Mouse (Mus musculus) midbrain, postnatal 0 days (tissue): ENCODE results near the gene Neu4. TPM values are rescaled to one million over a fixed set of nuclear protein-coding genes. Genes with fewer than 3 reads are reported as not detected.
"Not testable (repeated sequence)": the region's sequence is repeated elsewhere in the genome, so short reads cannot be mapped to it uniquely, and the experiment has no call there.

ENCODE experiments used
- ATAC-seq: fragments of 200-750 bp; cut with Nextera tagmentation; 2 replicates; pipeline ENCODE4 v1.8.0; 2017; ENCODE audit warnings: moderate number of reproducible peaks, mild to moderate bottlenecking, moderate TSS enrichment, moderate library complexity; ENCODE audit not compliant: low FRiP score
- DNase-seq: peaks from one replicate; pipeline ENCODE4 v3.0.0-alpha.2; 2015; ENCODE audit warnings: low spot score
- H3K27ac ChIP-seq: fragments of 300-500 bp; sonication (generic); 2 replicates; pipeline ENCODE4 v1.5.1; 2014; ENCODE audit warnings: low read depth, mild to moderate bottlenecking, low read length, mixed read lengths
- H3K27me3 ChIP-seq: fragments of 300-500 bp; sonication (generic); 2 replicates; pipeline ENCODE4 v1.6.1; 2014; ENCODE audit warnings: low read length, control low read depth, mixed read lengths; ENCODE audit not compliant: insufficient read depth
- H3K36me3 ChIP-seq: fragments of 300-500 bp; sonication (generic); 2 replicates; pipeline ENCODE4 v1.6.1; 2014; ENCODE audit warnings: low read length, control low read depth, mixed read lengths; ENCODE audit not compliant: insufficient read depth
- H3K4me1 ChIP-seq: fragments of 300-500 bp; sonication (generic); 2 replicates; pipeline ENCODE4 v1.6.1; 2014; ENCODE audit warnings: mild to moderate bottlenecking, control low read depth, antibody characterized with exemption, low read length, mixed read lengths; ENCODE audit not compliant: insufficient read depth
- H3K4me2 ChIP-seq: fragments of 300-500 bp; sonication (generic); 2 replicates; pipeline ENCODE4 v1.6.1; 2014; ENCODE audit warnings: low read depth, mild to moderate bottlenecking, low read length, mixed read lengths; ENCODE audit not compliant: poor library complexity, severe bottlenecking
- H3K4me3 ChIP-seq: fragments of 300-500 bp; sonication (generic); 2 replicates; pipeline ENCODE4 v1.5.1; 2014; ENCODE audit warnings: low read depth, mild to moderate bottlenecking, low read length, moderate library complexity
- H3K9ac ChIP-seq: fragments of 300-500 bp; sonication (generic); replicated peaks from 2 replicates; pipeline ENCODE4 v1.6.1; 2014; ENCODE audit warnings: mild to moderate bottlenecking, low read length, moderate library complexity, mixed read lengths; ENCODE audit not compliant: poor library complexity, severe bottlenecking
- H3K9me3 ChIP-seq: fragments of 300-500 bp; sonication (generic); 2 replicates; pipeline ENCODE4 v1.6.1; 2016; ENCODE audit warnings: low read length, control low read depth
- CTCF ChIP-seq: IDR thresholded peaks from 2 replicates; pipeline ENCODE4 v1.5.1; 2016; ENCODE audit warnings: antibody characterized with exemption, mild to moderate bottlenecking
- WGBS: fragments of 180-500 bp; shearing (Covaris S2); extraction: QIAGEN DNeasy Blood & Tissue Kit; methylation state at CpG from one replicate; pipeline ENCODE4 v1.1.7; 2014; 5-methylcytosine and 5-hydroxymethylcytosine counted together
- polyA plus RNA-seq: library from polyadenylated mRNA; unstranded; fragments of >200 nt; fragmentation: Nextera tagmentation; extraction: Ambion mirVana; gene quantifications from 2 replicates; pipeline ENCODE4 v1.2.1, GENCODE M21; 2015
- total RNA-seq: library from RNA; depleted of rRNA; stranded (reverse); fragments of >200 nt; gene quantifications from 2 replicates; pipeline ENCODE4 v1.2.3, GENCODE M21; 2014

Neu4 gene
- total and polyA plus RNA-seq, 2 experiments from 2014 or later = 0.04 to 0.93 TPM

DNA sequence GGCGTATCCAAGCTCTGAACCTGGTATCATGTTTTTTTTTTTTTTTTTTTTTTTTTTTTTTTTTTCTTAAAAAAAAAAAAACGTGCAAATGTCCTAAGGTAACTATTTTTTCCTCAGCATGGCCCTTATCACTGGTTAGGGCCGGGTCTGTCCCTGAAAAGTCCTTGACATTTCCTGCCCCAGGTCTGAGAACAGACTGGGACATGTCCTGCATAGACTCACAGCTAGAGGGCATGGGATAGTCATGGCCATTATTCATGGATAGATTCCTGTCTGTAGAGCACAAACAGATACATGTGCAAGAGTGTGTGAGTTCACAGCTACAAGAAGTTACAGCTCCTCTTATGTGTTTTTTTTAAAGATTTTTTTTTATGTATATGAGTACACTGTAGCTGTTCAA, 31.5 kb upstream of the Neu4 start:
- Histone ChIP-seq H3K36me3 (no peaks in the 10 kb centered on the region), H3K27ac (no peak overlapping the region), H3K9me3 (no peaks in the 10 kb centered on the region), H3K27me3 (no peaks in the 10 kb centered on the region), H3K4me1 (no peaks in the 10 kb centered on the region), H3K4me3 (no peak overlapping the region), H3K4me2 (no peak overlapping the region), H3K9ac (no peak overlapping the region)
- 76% methylated on average over 3 of the region's 3 CpGs for WGBS
- no peak for ATAC-seq
- TF ChIP-seq CTCF = no peak; the same call in 1 of the 2 replicates
- DNase-seq = no peak

- WGBS = 90% methylated on average over 7 of the region's 8 CpGs
- not testable (repeated sequence) for DNase-seq, H3K4me2 ChIP-seq, H3K9me3 ChIP-seq, H3K4me3 ChIP-seq, H3K4me1 ChIP-seq, H3K9ac ChIP-seq, H3K27ac ChIP-seq, H3K36me3 ChIP-seq, H3K27me3 ChIP-seq, ATAC-seq
Measured at GRCm38 (mm10) chr1:93990209-93990608, 30.0 kb upstream of the Neu4 start, which contains the start of gene Gal3st2c. Gene Gal3st2c, plus strand, starts transcription at chr1:93990509.

DNA sequence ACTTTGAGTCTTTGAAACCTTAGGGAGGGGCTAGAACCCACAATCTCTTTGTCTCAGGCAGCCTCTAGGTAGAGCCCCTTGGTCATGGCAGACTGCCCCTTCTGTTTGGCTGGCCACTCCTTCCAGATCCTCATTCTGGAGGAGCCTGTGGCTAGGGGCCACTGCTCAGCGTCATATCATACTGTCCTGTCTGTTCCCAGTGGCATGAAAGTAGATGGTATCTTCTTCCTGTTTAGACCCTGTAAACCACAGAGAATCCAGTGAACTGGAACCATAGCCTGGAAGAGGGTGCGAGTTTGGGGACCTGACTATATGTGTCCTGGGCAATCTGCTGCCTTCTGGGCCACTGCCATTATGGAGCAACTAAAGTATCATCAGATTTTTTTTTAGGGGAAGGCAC, 29.2 kb upstream of the Neu4 start:
- H3K4me3 ChIP-seq, H3K27ac ChIP-seq, ATAC-seq, H3K9me3 ChIP-seq, H3K36me3 ChIP-seq, DNase-seq, H3K4me2 ChIP-seq, H3K27me3 ChIP-seq, H3K9ac ChIP-seq, H3K4me1 ChIP-seq: not testable (repeated sequence)
- WGBS = 60% methylated on average over 2 of the region's 2 CpGs

- not testable (repeated sequence) for H3K27me3 ChIP-seq, H3K4me2 ChIP-seq, H3K4me1 ChIP-seq, DNase-seq, H3K36me3 ChIP-seq, H3K4me3 ChIP-seq, ATAC-seq, H3K9ac ChIP-seq, H3K9me3 ChIP-seq, H3K27ac ChIP-seq
- 83% methylated on average over 3 of the region's 3 CpGs for WGBS
Measured at GRCm38 (mm10) chr1:93991491-93991890, 28.8 kb upstream of the Neu4 start.

DNA sequence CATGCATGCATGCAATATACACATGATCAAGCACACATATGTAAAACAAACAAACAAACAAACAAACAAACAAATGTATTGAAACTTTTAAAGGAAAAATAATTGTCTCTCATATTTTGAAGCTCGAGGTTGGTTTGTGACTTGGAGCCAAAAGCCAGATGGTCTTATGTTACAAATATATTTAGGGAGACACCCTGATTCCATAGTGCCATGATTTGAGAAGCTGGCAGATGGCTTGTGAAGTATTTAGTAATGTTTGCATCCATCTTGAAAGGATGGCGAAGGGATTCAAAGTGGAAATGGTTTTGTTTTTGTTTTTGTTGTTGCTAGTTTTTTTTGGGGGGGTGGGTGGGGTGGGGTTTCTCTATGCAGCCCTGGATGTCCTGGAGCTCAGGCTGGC, 19.2 kb upstream of the Neu4 start:
- no peaks in the 10 kb centered on the region for H3K36me3 ChIP-seq
- ATAC-seq = no peak
- no peak for DNase-seq
- no peak overlapping the region for H3K27ac ChIP-seq
- H3K4me1 ChIP-seq = no peaks in the 10 kb centered on the region
- no peak overlapping the region for H3K4me2 ChIP-seq
- WGBS = 82% methylated on average over 2 of the region's 2 CpGs
- no peak for TF ChIP-seq CTCF
- H3K9ac ChIP-seq = no peak overlapping the region
- H3K9me3 ChIP-seq = no peaks in the 10 kb centered on the region
- H3K4me3 ChIP-seq = no peak overlapping the region
- no peaks in the 10 kb centered on the region for H3K27me3 ChIP-seq

DNA sequence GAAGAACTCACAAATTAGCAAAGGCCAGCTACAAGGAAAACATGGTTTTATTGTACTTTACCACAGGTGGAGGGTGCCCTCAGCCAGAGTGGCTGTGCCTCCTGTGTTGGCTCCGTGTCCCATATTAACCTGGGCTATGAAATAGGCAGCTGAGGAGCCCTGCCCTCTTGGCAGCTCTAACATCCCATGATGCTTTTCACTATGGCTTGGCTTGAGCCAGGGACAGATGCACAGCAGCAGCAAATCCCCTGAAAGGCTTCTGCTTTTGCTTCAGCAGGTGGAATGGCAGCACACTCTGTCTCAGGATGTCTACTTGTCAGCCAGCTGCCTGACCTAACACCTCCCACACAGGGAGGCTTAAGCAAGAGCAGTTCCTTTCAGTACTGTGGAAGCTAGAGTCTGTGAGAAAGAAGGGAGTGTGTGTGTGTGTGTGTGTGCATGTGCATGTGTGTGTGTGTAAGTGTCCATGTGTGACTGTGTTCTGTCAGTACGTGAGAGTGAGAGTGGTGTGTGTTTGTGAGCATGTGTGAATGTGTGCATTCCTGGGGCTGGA, 14.2 kb upstream of the Neu4 start:
- H3K4me3 ChIP-seq, H3K36me3 ChIP-seq, H3K27ac ChIP-seq, H3K27me3 ChIP-seq, H3K9ac ChIP-seq, ATAC-seq, H3K9me3 ChIP-seq, H3K4me2 ChIP-seq, H3K4me1 ChIP-seq, DNase-seq: not testable (repeated sequence)
- WGBS = 76% methylated on average over 2 of the region's 2 CpGs

DNA sequence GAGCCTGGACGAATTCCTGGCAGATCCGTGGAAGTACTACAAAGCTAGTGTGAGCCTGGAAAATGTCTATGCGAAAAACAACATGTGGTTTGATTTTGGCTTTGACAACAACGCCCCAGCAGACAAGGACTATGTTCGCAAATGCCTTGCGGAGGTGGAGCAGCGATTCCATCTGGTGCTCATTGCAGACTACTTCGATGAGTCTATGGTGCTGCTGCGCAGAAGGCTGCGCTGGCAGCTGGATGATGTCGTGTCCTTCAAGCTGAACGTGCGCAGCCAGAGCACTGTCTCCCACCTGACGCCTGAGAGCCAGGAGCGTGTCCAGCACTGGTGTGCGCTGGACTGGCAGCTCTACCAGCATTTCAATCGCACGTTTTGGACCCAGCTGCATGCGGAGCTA, 11.4 kb upstream of the Neu4 start:
- H3K9ac ChIP-seq, ATAC-seq, H3K27me3 ChIP-seq, H3K4me3 ChIP-seq, H3K9me3 ChIP-seq, H3K27ac ChIP-seq, H3K36me3 ChIP-seq, H3K4me1 ChIP-seq, DNase-seq, H3K4me2 ChIP-seq: not testable (repeated sequence)
- WGBS = 92% methylated on average over 15 of the region's 19 CpGs
